Mouse (Mus musculus) skeletal muscle tissue, adult 2 months (tissue): ENCODE measurements at regions not wholly inside any gene's neighbourhood (a gene's known extent, or its start where the extent isn't known, plus 50 kb on each side); places are given as distances from the start of the nearest gene placed in this dataset.

Experiments
- DNase-seq: peaks from one replicate; pipeline ENCODE4 v3.0.0-alpha.2; 2012; ENCODE audit warnings: low read depth, low spot score

DNA sequence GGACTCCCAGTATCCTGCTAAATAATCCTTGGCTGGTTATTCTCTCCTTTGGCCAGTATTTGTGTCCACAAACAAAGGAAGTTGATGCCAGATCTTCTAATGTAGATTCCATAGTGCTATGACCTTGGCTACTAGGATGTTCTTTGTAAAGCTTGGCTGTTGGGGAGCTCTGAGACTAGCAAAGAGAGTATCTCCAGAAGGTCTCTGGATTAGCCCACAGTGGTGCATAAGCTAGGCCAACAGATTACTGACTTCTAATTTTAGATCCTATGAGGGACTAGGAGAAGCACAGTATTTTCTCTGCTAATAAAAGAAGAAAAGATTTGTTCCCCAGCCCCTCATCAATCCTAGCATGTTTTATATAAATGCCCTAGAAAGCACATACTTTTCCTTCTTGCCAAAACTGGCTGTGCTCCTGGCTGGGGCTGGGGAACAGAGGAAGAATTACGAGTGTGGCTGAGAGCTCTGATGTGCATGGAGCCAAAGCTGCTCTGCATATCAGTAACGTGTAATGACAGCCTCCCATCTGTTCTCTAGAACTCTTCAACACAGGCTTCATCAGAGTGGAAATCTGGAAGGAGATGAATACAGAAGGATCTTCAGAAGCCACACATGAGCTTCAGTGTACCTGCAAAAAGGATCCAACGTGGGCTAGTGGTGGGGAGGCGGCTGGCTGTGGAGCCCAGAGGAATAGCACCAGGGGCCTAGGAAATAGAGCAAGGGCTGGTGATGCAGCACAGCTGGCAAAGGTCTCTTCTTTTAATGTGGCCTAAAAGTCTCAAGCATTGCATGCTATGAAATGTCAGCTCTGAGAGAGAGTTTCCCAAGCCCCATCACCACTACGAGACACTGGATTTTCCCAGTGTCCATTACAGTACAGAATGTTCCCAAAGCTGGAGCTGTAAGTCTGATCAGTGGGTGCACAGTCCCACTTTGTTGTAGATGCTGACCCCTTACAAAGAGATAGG, 283.0 kb upstream of the Plxna2 start:
- peak; percentile 20 for DNase-seq

DNA sequence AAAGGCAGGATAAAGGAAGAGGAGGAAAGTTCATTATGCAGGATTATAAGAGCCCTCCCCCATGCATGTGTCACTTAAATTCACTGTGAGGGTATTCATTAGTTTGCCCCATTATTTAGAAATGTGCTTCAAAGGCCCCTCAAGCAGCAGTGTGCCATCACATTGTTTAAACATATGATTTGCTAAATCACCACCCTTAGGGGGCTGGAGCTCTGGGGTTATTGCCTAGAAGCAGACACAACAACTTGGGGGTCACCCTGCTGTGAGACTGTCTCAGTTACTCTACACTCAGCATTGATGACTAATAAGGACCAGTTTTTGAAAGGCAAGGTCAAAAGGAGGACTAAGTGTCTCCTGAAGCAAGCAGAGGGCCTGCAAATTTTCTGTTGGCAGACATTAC, 285.4 kb upstream of the Plxna2 start:
- DNase-seq: no peak

DNA sequence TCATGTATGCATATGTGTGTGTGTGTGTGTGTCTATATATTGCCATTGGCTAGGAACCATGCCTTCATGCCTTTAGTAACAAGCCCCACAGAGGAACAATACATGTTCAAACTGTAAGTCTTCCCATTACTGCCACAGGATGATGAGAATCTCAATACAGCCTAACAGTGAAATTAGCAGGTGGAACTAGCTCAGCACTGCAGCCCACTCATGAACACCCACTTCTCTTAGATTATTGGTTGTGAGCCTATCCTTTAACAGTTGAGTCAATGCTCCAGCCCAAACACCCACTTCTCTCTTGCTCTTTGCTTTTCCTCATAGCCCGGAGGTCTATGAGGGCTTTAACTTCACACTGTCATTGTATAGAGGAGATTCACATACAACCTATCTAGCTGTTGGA, 287.5 kb upstream of the Plxna2 start:
- DNase-seq: no peak

DNA sequence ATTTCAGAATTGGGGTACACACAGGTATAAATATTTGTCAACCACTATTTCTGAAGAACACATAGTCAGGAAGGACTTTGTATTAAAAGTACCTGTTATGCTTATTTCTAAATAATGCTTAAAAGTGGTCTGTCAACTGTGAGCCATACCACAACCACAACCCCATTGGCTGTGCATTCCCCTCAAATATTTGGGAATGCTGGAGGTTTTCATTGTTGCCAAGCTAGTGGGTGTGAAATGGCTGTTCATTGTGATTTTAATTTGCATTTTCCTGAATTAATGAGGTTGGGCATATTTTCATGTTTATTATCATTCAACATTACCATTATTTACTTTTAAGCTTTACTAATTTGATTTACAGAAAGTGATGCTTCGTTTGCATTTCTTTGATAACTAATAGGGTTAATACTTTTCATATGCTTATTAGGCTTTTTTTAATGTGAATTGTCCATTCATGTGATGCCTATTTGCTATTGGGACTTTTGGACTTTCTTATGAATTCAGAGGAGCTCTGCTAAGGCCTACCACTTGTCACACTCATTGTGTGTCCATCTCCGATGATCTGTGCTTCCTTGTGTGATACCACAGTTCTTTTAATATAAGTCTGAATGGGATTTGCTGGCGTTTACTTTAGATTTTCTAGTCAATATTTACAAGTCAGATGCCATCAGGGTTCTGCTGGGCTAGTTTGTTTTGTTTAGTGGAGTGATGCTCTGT, 297.5 kb upstream of the Plxna2 start:
- DNase-seq: no peak

DNA sequence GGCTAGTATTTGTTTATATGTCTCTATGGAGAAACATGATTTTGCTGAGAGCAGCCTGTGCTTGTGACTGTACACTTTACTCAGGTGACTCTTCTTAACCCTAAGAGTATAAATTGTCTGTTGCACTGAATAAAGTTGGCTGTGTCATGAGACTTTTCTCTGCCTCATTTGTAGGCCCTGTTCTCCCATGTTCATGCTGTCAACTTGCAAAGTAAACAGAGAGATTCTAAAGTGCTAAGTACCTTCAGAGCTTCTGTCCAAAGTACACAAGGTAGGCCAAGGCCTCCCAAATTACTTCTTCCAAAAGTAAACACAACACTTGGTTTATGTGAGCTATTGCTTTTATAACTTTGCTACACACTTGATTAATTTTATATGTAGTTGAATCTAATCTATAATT, 299.7 kb upstream of the Plxna2 start:
- DNase-seq: no peak

DNA sequence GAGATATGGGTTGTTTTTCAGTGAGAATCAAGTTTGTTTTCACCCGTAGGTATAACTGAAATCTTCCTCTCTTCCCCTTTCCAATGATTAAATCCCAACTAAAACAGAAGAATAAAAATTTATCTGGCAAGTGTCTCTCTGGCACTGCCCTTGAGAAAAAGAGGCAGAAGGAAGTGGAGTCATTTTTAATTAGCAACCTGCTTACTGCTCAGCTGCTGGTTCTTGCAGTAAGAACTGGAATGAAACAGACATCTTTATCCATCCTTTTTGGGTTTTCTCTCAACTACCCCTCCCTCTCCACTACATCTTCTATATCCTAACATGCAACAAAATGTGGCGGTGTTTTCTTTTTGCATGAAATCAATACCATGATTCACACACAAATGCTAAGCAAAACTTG, 302.4 kb upstream of the Plxna2 start:
- DNase-seq: no peak

DNA sequence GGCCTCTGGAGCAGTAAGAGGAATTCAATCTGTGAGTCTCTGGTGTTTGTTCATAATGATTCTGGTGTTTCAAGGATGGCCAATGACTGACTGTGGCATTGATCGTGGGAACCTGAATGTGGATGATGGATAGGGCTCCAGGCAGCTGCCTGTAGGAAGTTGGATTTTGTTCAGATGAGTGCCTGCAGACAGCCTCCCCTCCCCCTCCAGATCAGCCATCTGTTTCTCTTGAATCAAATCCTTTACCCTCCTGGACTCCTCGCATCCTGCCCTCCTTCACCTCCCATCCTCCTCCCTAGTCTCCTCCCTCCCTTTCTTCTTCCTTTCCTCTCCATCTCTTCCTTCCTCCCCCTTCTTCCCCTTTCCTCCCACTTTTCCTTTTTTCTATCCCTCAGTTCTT, 307.6 kb upstream of the Plxna2 start:
- no peak for DNase-seq

DNA sequence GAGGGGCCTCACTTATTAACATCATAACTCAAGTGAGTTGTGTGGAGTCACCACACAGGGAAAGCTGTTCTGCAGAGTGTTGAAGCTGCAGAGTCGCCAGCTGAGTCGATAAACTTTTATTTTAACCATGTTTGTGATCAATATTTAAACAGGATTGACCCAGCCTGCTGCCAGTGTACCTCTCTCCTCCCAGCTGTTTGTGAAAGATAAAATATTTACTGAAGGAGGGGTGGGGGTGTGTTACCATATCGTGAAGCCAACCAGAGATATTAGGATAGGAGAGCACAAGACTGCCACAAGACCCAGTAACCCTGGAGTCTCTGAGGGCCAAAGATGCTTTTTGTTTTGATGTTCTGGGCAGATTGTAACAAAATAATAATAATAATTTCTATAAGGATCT, 309.4 kb upstream of the Plxna2 start:
- DNase-seq: no peak

DNA sequence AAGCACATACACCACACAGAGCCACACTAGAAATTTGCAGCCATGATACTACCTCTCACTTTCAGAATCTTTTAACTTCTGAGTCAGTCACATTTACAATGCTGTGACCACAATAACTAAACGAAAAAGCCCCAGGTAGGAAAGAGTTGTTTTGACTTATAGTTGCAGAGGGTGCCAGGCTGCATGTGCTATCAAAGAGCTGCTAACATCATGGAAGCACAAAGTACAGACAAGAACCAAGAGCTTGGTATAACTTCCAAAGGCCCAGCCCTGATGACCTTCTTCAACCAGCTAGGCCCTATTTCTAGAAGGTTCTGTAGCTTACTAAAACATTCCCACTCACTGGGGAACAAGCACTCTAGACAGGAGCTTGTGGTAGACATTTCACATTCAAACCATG, 314.1 kb upstream of the Plxna2 start:
- no peak for DNase-seq

DNA sequence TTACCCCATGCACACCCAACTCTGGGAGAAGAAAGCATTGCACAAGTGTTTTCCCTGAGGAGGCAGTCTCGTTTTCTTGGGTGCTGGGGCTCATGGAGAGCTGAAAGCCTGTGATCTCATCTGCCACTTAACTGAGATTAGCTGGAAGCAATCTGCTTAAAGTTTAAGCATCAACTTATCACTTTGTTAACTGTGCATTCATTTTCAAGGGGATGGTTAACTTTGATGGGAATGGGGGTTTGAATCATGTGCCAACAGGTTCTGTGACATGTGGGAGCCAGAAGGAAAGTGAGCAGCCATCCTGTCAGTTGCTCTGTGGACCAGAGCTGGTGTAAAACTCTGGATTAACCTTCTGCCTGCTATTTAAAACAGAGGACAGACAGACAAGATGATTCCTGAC, 315.2 kb upstream of the Plxna2 start:
- DNase-seq: no peak

DNA sequence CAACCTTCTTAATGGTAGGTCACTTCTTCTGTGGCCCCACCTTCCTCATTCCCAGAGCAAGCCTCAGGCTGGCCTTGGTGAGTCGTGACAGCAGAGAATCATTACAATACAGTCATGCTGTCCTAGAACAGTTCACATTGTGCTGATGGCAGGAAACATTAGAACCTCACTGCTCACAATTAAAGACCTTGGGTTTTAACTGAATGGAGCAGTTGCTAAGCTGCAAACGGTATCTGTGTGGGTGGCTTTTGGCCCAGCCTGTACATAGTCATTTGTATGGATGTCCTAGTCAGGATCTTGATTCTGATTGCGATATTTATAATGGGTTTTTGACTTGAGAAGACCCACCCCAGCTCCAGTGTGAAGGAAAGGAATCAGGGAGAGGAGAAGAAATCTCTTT, 336.1 kb upstream of the Plxna2 start:
- no peak for DNase-seq

DNA sequence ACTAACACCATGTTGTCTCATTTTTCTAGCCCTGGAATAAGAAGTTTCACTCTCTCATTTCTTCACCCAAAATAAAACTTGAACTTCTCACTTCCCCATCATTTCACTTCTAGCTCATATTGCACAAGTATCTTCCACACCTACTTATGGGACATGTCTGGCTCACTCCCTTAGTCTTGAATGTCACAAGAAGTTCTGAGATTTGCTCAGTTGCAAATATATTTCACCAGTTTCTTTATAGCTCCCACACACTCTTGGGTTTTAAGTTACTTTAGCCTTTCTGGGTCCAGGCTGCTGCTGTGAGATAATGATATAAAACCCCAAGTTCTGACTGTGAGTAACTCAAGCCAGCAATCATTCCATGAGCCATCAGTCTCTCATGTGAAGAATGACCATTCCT, 350.0 kb upstream of the Plxna2 start:
- DNase-seq: no peak

DNA sequence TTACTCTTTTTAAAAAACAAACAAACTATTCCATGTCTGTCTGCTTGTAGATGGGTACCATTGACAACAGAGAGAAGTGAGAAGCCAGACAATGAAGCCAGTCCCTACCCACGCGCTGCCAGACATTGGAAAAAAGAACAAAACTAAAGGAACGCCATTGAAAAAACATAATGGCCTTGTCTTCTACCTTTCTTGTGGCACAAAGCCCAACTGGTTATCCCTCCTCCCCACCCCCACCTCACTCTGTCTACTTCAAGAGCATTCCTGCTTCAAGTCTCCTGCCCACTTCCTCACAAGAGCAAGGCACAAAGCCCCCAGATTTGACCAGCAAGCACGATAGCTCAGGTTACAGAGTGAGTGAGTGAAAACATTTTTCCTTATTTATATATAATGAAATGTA, 355.6 kb upstream of the Plxna2 start:
- DNase-seq: no peak

DNA sequence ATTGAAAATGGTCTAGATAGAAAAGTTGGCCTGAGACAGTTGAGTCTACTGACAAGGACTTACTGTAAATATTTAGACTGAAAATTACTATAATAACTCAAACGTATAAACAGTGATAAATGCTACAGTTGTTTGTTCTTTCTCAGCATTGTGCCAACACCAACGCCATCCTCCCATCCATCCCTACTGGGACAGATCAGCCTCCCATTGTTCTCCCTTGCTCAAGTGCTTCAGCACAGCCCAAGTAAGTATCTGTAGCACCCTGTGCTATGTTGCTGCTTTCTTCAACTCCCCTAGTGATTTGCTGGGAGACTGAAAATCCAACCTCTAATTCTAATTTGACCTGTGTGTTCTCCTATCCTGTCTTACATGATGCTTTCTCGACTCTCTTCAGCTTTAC, 358.1 kb upstream of the Plxna2 start:
- no peak for DNase-seq

DNA sequence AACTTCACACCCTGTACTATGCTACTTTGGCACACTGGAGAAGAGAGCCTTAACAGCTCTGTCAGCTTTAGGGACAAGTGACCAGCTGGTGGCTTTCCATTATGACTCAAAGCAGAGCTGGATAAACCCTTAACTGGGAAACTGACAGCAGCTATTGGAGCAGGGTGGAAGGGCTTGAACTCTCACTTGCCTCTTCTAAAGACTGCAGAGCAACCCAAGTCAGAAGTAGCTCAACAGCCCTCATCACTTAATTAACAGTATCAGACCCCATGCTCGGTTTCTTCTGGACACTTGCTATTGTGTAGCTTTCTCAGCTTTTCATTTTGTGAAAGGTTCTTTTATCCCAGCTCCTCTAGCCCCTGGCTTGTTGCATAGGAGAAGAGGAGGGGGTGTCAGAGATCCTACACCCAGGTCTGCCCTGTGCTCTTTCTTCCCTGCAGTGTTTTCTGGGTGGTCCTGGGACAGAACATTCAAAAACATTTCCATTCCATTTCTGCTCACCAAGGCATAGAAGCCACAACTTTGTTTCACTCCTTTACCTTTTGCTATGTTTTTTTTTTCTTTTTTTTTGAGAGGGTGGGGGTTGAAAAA, 373.1 kb upstream of the Plxna2 start:
- no peak for DNase-seq

DNA sequence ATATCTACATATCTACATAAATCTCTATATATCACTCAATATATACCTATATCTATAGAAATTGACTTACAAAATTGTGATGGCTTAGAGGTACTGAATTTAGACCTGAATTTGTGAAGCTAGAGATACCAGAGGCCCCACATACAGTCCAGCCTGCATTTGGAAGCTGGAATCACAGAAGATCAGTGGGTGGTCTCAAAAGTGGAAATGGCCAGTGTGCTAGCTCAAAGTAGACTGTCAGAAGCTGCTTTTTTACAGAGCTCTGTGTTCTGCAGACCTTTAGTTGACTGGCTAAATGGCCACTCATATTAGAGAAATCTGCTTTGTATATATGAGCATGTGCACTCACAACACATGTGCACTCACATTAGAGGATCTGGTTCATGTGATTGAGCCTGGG, 376.9 kb upstream of the Plxna2 start:
- DNase-seq: no peak

DNA sequence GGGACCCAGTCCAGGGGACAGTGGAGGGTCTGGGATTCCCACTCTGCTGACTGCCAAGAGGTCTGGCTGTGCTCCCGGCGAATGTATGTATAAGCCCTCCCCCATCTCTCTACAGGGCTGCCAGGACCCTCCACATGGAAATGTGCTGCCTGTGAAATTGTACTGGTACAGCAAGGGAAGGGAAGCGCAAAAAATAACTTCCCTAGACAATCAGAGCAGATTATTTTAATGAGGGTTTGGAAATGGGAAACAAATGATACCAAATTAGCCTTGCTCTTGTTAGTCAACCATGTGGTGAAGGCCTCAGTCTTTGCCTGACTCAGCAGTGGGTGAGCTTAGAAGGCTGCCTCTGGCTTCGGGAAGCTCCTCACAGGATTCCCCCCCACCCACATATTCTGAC, 386.8 kb upstream of the Plxna2 start:
- DNase-seq: no peak

DNA sequence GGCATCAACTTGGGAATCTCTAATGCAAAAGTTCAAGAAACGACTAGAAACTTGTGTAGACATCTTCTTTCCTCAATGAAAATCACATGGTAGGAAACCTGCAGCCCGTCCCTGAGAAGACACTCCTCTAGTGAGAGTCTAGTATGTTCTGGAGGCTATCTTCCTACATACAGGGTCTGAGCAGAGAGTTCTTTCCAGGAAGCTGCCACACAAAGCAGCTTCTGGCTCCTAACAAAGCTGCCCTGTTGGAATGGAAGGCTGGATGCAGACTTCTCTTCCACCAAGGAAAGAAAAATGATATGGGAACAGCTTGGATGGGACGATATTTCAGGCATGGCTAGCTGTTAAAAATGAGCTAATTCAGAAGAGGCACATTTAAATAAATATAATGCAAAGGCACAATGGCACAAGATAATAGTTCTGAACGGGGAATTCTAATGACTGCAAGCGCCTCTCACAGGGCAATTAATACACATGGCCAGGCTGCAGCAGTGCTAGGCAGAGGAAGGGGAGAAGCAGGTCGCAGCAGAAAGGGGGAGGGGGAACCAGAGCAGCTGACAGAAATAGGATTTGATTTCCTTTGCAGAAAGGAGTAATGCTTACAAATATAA, 391.4 kb upstream of the Plxna2 start:
- no peak for DNase-seq

DNA sequence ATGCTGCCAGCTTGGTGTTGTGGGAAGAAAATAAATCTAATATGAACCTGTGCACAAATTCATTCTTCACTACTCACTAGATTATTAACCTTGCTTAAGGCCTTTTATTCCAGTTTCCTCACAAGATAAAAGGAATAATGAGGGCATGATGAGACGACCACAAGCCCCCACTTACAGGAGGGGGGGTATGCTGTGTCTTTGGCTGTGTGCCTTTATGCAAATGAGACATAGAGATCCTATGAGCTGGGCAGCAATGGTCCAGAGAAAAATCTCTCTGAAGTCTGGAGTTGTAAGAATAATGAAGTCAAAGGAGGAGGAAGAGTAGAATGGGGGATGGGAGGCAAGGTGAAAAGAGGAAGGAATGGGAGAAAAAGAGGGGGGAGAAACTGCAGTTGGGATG, 392.2 kb upstream of the Plxna2 start:
- DNase-seq: no peak

DNA sequence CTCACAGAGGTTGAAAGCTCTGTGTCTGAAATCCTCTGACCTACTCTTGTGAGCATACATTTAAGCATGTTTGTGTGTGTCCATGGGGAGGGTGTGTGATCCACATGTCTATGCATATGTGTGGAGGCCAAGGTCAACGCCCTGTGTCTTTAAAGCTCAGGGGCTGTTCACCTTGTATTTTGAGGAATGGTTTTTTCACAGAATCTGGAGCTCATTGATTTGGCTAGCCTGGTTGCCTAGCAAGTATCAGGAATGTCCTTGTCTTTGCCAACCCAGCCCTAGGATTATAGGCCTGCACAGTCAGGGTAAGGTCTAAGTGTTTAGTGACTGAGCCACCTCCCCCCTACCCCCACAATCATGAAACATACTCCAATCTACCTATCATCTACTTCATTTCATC, 394.0 kb upstream of the Plxna2 start:
- no peak for DNase-seq

DNA sequence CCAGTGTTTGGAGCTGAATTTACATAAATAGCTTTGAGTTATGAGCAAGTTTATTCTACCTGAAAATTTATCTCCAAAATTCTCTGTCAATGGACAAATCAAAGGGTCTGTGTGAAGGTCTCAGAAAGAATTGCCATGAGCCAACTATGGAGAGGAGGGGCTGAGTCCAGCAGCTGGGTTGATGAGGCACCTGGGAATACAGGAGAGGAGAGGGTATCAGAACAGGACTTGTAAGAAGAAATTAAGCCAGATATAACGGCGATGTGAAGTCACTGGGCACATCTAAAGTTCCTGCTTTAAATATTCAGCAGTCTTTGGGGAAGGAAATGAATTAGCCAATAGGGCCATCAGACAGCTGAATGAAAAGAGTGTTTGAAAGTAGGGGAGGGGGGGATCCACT, 394.4 kb upstream of the Plxna2 start:
- DNase-seq: no peak

DNA sequence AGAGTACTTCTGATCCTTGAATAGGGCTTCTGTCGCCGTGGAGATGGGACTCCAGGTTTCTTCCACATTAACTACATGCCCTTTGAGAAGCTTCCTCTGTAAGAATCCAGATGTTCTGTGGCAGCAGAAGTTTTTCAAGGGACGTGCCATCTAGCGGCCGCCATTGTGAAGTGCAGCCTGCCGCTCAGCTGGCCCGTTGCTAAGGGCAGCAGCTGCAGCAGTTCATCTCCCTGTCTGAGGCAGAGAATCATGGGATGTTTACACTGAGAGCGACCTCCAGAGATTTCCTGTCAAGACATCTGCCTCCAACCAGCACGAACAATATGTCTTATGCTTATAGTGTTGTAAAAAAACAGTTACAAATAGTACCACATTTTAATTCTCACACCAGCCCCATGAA, 395.0 kb upstream of the Plxna2 start:
- DNase-seq: peak; percentile 32
